Mouse (Mus musculus): ENCODE results near the gene Iqschfp. TPM values are rescaled to one million over a fixed set of nuclear protein-coding genes. Genes with fewer than 3 reads are reported as not detected.

Gene Iqschfp
- polyA plus RNA-seq, 1 experiment from 2014 or later = 5.3 TPM

- WGBS = 51% methylated on average over 9 of the region's 9 CpGs
- H3K4me2 ChIP-seq (ENCODE audit: low read length) = no peak overlapping the region
- no peak overlapping the region for H3K27ac ChIP-seq (ENCODE audit: low read length)
- peaks cover 8% of the 10 kb centered on the region for H3K4me1 ChIP-seq (replicated peaks; ENCODE audit: control insufficient read depth, insufficient read depth, low read length)
- no peaks in the 10 kb centered on the region for H3K9me3 ChIP-seq (ENCODE audit: control insufficient read depth, low read length)
- no peaks in the 10 kb centered on the region for H3K36me3 ChIP-seq (ENCODE audit: control insufficient read depth, insufficient read depth)
- H3K4me3 ChIP-seq (replicated peaks; ENCODE audit: low read length) = no peak overlapping the region
- peak; percentile 68 for ATAC-seq
- no peaks in the 10 kb centered on the region for H3K27me3 ChIP-seq (replicated peaks; ENCODE audit: control insufficient read depth, insufficient read depth, low read length)
- H3K9ac ChIP-seq (replicated peaks; ENCODE audit: low read depth, low read length) = no peak overlapping the region
Measured at GRCm38 (mm10) chr3:68045475-68046416, 153.7 kb downstream of the Iqschfp start.

DNA sequence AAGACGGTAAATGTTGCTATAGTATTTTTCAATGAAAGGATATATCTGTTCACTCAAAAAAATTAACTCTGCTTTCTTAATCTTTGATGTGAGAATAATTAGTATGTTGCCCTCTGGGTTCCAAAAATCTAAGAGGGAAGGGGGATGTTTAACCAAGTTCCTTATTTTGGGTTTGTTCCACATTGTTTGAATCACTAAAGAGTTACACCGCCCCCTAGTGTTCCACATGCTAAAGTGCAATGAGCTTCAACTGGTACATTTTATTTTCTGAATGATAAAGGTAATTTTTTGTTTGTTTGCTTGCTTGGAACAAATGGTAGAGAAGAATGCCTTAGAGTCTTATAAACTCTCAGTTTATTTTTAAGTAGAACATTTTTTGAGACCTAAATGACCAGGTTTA lies 161.5 kb downstream of the Iqschfp start:
- Histone ChIP-seq H3K4me1 (replicated peaks; ENCODE audit: control insufficient read depth, insufficient read depth, low read length) (peaks cover 2% of the 10 kb centered on the region; the same call in 1 of the 2 replicates), H3K27ac (ENCODE audit: low read length) (no peak overlapping the region), H3K36me3 (ENCODE audit: control insufficient read depth, insufficient read depth) (no peaks in the 10 kb centered on the region), H3K9ac (replicated peaks; ENCODE audit: low read depth, low read length) (no peak overlapping the region), H3K4me2 (ENCODE audit: low read length) (no peak overlapping the region), H3K4me3 (replicated peaks; ENCODE audit: low read length) (no peak overlapping the region), H3K27me3 (replicated peaks; ENCODE audit: control insufficient read depth, insufficient read depth, low read length) (no peaks in the 10 kb centered on the region), H3K9me3 (ENCODE audit: control insufficient read depth, low read length) (no peaks in the 10 kb centered on the region)
- ATAC-seq = no peak
- 45% methylated on average over 2 of the region's 2 CpGs for WGBS

- Histone ChIP-seq H3K4me1 (replicated peaks; ENCODE audit: control insufficient read depth, insufficient read depth, low read length) (peaks cover 2% of the 10 kb centered on the region; the same call in 1 of the 2 replicates), H3K4me3 (replicated peaks; ENCODE audit: low read length) (no peak overlapping the region), H3K9ac (replicated peaks; ENCODE audit: low read depth, low read length) (no peak overlapping the region), H3K27ac (ENCODE audit: low read length) (no peak overlapping the region), H3K4me2 (ENCODE audit: low read length) (no peak overlapping the region), H3K27me3 (replicated peaks; ENCODE audit: control insufficient read depth, insufficient read depth, low read length) (no peaks in the 10 kb centered on the region), H3K9me3 (ENCODE audit: control insufficient read depth, low read length) (no peaks in the 10 kb centered on the region), H3K36me3 (ENCODE audit: control insufficient read depth, insufficient read depth) (no peaks in the 10 kb centered on the region)
- ATAC-seq = no peak
- WGBS = 68% methylated on average over 13 of the region's 13 CpGs
Measured at GRCm38 (mm10) chr3:68055071-68055470, 163.0 kb downstream of the Iqschfp start.

DNA sequence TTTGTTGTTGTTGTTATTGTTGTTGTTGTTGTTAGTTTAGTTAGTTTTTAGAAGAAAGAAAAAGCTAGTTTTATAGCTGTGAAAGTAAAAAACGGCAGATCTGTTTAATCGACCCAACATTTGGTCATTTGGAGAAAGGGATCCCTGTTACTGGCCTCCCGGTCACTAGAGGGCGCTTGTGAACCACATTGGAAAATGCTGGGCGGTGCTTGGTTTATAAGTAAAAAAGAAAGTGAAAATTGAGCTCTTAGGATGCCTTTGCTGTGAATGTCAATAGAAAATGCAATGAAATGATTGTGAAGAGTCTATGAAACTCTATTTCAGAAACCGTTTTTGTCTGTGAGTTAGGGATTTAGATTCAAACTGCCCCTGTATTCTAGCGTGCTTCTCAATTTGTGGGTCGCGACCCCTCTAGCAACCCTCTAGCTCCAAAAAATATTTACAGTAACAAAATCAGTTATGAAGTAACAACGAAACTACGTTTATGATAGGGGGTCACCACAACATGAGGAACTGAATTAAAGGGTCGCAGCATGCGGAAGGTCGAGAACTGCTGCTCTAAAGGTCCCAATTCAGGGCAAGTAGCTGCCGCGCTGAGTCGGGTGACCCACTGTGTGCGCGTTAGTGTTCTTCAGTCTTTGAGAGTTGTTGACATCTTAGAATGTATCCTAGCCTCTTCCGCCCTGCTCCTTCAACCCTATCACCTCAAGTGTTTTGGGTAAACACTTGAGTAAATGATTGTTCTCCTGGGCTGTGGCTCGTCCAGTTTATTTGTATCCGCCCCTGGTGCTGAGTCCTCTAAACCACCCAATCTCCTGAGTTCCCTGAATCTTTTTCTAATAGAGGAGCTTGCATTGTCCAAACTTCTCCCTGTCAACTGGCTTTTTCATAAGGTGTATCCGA lies 164.6 kb downstream of the Iqschfp start:
- 57% methylated on average over 23 of the region's 23 CpGs for WGBS
- no peaks in the 10 kb centered on the region for H3K9me3 ChIP-seq (ENCODE audit: control insufficient read depth, low read length)
- no peaks in the 10 kb centered on the region for H3K36me3 ChIP-seq (ENCODE audit: control insufficient read depth, insufficient read depth)
- H3K4me2 ChIP-seq (ENCODE audit: low read length) = peak overlapping the region; percentile 32
- ATAC-seq = 0 out of 2 replicates have a peak, but pooled peaks have one; percentile 41
- no peaks in the 10 kb centered on the region for H3K27me3 ChIP-seq (replicated peaks; ENCODE audit: control insufficient read depth, insufficient read depth, low read length)
- no peak overlapping the region for H3K9ac ChIP-seq (replicated peaks; ENCODE audit: low read depth, low read length)
- no peak overlapping the region; the same call in 1 of the 2 replicates for H3K4me3 ChIP-seq (replicated peaks; ENCODE audit: low read length)
- peaks cover 2% of the 10 kb centered on the region; the same call in 1 of the 2 replicates for H3K4me1 ChIP-seq (replicated peaks; ENCODE audit: control insufficient read depth, insufficient read depth, low read length)
- H3K27ac ChIP-seq (ENCODE audit: low read length) = no peak overlapping the region

DNA sequence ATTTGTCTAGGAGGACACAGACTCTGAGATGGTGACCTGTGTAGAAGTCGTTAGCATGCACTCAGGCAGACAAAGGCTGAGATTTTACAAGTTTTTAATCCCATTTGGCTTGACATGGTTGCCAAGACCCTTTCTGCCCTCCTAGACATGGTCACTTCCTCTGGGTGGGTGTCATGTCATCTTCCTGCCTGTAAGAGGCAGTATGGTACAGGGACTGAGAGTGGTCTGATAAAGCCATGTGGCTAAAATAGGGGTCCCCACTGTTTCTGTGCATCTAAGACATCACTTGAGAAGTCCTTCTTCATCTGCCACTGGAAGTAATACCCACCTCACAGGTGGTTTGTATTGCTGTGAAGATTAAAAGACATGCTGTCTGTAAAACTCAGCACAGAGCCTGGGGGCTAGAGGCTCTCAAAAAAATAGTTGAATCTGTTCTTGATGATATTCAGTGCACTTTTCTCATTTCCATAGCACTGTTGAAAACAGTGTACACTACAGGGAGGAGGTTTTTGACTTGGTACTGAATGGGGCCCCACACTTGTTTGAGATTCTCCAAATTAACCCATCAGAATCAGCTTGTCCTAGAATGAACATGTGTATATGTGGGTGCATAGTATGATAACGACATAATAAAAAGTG lies 167.2 kb downstream of the Iqschfp start:
- ATAC-seq = peak; percentile 27
- no peaks in the 10 kb centered on the region for H3K9me3 ChIP-seq (ENCODE audit: control insufficient read depth, low read length)
- no peak overlapping the region for H3K27ac ChIP-seq (ENCODE audit: low read length)

DNA sequence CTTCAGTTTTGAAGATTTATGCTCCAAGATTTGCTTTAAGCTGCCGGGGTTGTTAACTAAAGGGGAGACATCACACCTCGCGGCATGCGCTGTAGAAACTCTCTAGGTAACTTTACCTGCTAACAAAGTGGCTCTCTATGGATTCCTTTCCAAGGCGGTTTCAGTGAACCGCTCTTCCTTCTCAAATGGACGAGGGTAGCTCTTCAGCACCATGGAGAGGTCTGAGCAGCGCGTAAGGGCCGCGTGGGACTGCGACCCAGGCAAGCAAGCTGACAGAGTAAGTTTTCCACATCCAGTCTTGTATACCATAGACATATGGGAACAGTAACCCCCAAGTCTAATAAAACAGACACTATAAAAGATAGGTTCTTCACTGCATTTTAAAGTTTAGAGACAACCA lies 172.7 kb downstream of the Iqschfp start, which contains the start of gene Schip1:
Gene Schip1, plus strand, starts transcription at position 72 of the 400 bp plus-strand sequence.
- H3K4me2 ChIP-seq (ENCODE audit: low read length) = no peak within 1 kb of the TSS
- ATAC-seq = no peak
- H3K9me3 ChIP-seq (ENCODE audit: control insufficient read depth, low read length) = no peaks in the 10 kb centered on the region
- no peak within 1 kb of the TSS for H3K27ac ChIP-seq (ENCODE audit: low read length)
- no peak within 1 kb of the TSS for H3K4me3 ChIP-seq (replicated peaks; ENCODE audit: low read length)
- H3K9ac ChIP-seq (replicated peaks; ENCODE audit: low read depth, low read length) = no peak within 1 kb of the TSS
- H3K4me1 ChIP-seq (replicated peaks; ENCODE audit: control insufficient read depth, insufficient read depth, low read length) = no peaks in the 10 kb centered on the region
- WGBS = 38% methylated on average over 12 of the region's 12 CpGs
- peaks cover 2% of the 10 kb centered on the region; the same call in 1 of the 2 replicates for H3K27me3 ChIP-seq (replicated peaks; ENCODE audit: control insufficient read depth, insufficient read depth, low read length)
- no peaks in the 10 kb centered on the region for H3K36me3 ChIP-seq (ENCODE audit: control insufficient read depth, insufficient read depth)

More for the DNA sequence above, 167.2 kb downstream of the Iqschfp start:
- peaks cover 2% of the 10 kb centered on the region; the same call in 1 of the 2 replicates for H3K27me3 ChIP-seq (replicated peaks; ENCODE audit: control insufficient read depth, insufficient read depth, low read length)
- H3K4me1 ChIP-seq (replicated peaks; ENCODE audit: control insufficient read depth, insufficient read depth, low read length) = peaks cover 2% of the 10 kb centered on the region; the same call in 1 of the 2 replicates
- H3K9ac ChIP-seq (replicated peaks; ENCODE audit: low read depth, low read length) = no peak overlapping the region
- no peak overlapping the region for H3K4me3 ChIP-seq (replicated peaks; ENCODE audit: low read length)
- 40% methylated on average over 2 of the region's 2 CpGs for WGBS
- H3K4me2 ChIP-seq (ENCODE audit: low read length) = no peak overlapping the region
- H3K36me3 ChIP-seq (ENCODE audit: control insufficient read depth, insufficient read depth) = no peaks in the 10 kb centered on the region

GRCm38 (mm10) chr3:68071395-68072386 lies 179.7 kb downstream of the Iqschfp start:
- no peak overlapping the region for H3K4me3 ChIP-seq (replicated peaks; ENCODE audit: low read length)
- peaks cover 18% of the 10 kb centered on the region for H3K4me1 ChIP-seq (replicated peaks; ENCODE audit: control insufficient read depth, insufficient read depth, low read length)
- no peaks in the 10 kb centered on the region for H3K36me3 ChIP-seq (ENCODE audit: control insufficient read depth, insufficient read depth)
- no peaks in the 10 kb centered on the region for H3K27me3 ChIP-seq (replicated peaks; ENCODE audit: control insufficient read depth, insufficient read depth, low read length)
- ATAC-seq = peak; percentile 92
- no peak overlapping the region for H3K9ac ChIP-seq (replicated peaks; ENCODE audit: low read depth, low read length)
- 18% methylated on average over 9 of the region's 9 CpGs for WGBS
- H3K27ac ChIP-seq (ENCODE audit: low read length) = peak overlapping the region; percentile 75
- H3K4me2 ChIP-seq (ENCODE audit: low read length) = peak overlapping the region; percentile 9; the same call in 1 of the 2 replicates
- no peaks in the 10 kb centered on the region for H3K9me3 ChIP-seq (ENCODE audit: control insufficient read depth, low read length)

DNA sequence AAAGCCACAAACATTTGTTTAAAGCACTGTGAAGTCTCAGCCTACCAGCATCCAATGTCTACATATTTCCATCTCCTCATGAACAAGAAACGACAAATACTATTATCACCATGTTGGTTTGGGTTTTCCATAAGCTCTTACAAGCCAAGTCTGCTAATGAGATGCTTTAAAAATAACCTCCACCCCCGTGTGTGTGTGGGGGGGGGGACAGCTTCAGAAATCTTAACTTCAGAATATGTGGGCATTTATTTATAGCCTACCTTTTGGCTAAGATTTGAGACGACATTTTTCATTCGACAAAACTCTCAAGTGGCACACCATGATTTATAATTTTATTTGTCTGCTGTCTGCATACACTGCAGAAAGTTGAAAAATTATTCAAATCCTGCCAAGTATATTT lies 185.4 kb downstream of the Iqschfp start:
- no peak overlapping the region for H3K9ac ChIP-seq (replicated peaks; ENCODE audit: low read depth, low read length)
- no peak overlapping the region for H3K4me3 ChIP-seq (replicated peaks; ENCODE audit: low read length)
- no peak for ATAC-seq

More for the DNA sequence above, 185.4 kb downstream of the Iqschfp start:
- Histone ChIP-seq H3K27ac (ENCODE audit: low read length) (no peak overlapping the region), H3K36me3 (ENCODE audit: control insufficient read depth, insufficient read depth) (no peaks in the 10 kb centered on the region), H3K27me3 (replicated peaks; ENCODE audit: control insufficient read depth, insufficient read depth, low read length) (0 out of 2 replicates have a peak, but pooled peaks cover 4% of the 10 kb centered on the region), H3K9me3 (ENCODE audit: control insufficient read depth, low read length) (no peaks in the 10 kb centered on the region), H3K4me1 (replicated peaks; ENCODE audit: control insufficient read depth, insufficient read depth, low read length) (peaks cover 3% of the 10 kb centered on the region), H3K4me2 (ENCODE audit: low read length) (no peak overlapping the region)
- 67% methylated on average over 4 of the region's 4 CpGs for WGBS
